Mouse (Mus musculus): ENCODE results near the gene Hemgn.

The Hemgn gene

GRCm38 (mm10) chr4:46417491-46417890, 4.2 kb upstream of the Hemgn start:
- in situ Hi-C loops (cut with MboI, MseI): no loop called here

- in situ Hi-C loops (cut with MboI, MseI): no loop called here
Measured at GRCm38 (mm10) chr4:46412113-46412512, 1.2 kb downstream of the Hemgn start.

DNA sequence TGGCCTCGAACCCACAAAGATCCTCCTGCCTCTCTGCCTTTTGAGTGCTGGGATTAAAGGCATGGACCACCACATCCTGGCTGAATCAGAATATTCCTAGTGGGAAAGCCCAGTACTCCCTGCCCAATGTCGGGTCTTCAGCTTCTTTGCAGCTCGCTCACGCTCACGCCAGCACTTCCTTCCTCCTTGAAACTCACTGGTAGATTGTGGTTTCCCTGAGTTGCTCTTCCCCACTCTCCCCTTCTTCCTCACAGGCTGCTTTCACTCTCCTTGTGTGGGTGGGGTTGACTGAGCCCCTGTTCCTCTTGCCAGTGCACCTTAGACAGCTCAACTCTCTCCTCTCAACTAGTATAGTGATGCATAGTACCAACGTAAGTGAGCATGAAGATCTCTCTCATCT, 1.8 kb downstream of the Hemgn start:
- in situ Hi-C loops (cut with MboI, MseI): no loop called here

DNA sequence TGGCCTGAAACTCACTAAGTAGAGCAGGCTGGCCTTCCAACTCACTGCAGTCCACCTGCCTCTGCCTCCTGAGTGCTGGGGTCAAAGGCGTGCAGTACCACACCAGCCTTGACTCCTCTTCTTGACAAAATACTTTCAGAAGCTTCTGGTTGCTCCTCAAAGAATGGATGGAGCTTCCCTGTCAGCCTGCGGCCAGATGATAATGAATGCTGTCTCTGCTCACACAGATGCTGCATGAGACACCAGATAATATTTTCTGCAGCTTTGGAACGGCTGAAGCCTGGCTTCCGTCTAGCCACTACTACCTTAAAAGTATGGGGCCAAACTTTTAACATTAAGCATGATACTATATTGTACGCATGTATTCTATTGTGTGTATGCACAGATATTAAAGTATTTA, 2.6 kb downstream of the Hemgn start:
- in situ Hi-C loops (cut with MboI, MseI): no loop called here

DNA sequence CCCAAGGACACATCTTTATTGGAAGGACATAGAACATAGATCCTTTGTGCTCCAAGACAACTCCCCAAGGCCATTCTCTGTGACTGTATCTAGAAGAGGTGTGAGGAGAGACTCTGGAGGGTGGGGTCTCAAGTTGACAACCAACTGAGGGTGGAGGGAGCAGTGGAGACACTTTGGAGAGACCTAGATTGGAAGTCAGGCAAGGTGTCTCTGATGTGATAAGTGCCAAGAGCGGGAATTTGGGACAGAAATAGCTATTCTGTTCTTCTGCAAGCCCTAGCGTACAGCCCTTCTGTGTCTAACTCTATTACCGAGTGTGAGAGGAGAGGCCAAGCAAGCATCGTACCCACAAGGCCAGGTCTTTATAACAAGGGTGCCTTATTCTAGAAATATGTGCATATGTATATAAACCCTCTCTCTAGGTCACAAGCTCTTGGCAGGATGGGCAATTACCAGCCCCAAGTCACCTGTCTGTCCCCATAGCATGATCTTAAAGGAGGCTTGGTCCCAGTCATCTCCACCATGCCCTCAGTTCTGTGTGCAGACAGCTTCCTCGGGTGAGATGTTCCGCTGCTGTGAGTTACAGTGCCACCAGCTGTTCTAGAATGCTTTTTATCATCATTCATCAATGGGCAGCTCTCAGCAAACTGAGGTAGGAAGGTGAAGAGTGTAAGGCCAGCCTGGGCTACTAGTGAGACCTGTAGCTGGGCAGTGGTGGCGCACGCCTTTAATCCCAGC, 6.2 kb downstream of the Hemgn start:
- in situ Hi-C loops (cut with MboI, MseI): no loop called here

GRCm38 (mm10) chr4:46404042-46404795, 9.1 kb downstream of the Hemgn start:
- in situ Hi-C loops (cut with MboI, MseI): no loop called here

GRCm38 (mm10) chr4:46398839-46399238, 14.5 kb downstream of the Hemgn start:
- in situ Hi-C loops (cut with MboI, MseI): no loop called here

DNA sequence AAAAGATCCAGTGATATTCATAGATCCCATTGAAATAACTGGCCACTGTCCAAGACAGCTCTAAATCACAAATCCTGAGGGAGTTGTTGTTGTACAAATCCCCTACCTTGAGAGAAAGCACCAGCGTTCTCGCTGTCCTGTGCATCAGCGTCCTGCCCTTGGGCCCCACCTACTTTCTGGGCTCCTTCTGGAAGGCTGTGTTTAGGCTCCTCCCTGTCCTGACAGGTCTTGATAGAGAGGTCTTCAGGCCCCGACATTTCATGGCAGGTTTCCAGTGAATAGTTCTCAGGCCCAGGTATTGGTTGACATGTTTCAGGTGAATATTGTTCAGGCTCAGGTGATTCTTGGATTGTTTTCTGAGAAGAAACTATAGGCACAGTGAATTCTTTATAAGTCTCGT, 17.6 kb downstream of the Hemgn start:
- in situ Hi-C loops (cut with MboI, MseI): no loop called here

DNA sequence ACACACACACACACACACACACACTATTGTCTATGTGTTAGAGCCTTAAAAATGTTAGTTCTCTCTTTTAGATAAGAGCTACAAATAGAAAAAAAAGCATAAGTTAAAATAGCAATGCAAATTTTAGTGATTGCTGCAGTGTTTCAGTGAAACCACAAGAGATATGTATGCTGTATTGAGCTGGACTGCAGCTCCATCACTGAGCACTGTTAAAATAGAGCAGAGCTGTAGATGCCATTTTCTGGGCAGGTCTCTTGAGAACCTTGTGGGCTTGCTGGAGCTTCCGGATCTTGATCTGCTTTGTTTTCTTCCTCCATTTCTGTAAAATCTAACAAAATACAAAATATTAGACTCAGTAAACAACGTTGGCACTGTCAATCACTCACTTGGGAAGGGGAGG, 18.9 kb downstream of the Hemgn start:
- in situ Hi-C loops (cut with MboI, MseI): no loop called here

DNA sequence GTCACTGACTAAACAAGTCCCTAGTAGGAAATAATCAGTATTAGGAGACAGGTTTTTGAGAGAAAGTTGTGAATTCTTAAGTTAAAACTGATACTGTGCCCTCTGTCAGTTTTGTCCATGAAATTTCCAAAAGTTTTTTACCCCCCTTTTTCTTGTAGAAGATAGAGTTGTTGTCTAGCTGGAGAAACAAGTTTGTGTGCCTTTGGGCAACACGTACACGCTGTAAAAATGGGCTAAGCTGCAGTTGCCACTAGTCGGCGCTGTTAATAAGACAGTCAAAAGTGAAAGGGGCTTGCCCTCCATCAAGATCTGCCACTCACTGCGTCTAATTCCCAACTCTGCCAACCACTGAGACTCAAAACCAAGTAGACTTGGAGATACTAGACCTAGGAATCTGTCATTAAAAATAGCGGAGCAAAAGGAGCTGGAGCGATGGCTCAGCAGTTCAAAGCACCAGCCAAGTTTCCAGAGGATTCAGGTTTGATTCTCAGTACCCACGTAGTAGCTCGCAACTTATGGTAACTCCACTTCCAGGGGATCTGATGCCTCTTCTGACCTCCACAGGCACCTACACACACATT, 22.8 kb downstream of the Hemgn start:
- in situ Hi-C loops (cut with MboI, MseI): no loop called here

DNA sequence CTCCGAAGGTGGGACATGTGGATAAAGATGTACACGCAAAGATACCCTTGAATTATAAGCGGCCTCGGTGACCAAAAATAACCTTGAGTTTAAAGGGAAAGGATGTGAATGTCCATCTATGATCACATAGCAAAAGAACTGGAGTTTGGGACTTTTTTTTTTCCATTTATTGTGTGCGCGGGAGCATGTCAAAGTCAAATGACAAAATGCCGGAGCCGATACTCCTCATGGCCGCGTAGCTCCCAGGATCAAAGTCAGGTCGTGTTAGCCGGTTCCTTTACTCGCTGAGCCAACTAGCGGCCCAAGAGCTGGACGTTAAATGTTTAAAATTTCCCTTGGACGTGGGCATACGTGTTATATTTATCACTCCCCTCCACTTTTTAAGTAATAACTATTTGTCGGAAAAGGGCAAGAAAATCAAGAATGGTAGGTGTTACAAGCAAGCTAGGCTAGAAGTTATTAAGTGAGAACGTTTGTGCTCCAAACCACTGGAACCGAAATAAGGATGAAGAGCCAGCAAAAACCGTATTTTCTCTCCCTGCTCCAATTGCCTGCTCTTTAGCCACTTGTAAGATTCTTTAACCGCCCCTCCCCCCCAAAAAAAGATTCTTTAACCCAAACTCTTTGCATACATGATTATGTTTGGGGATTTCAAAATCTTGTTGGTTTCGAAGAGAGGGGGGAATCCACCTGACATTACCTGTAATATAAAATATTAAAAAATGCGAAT, 23.5 kb downstream of the Hemgn start:
- in situ Hi-C loops (cut with MboI, MseI): no loop called here

- in situ Hi-C loops (cut with MboI, MseI): no loop called here
Measured at GRCm38 (mm10) chr4:46389013-46389611, 24.2 kb downstream of the Hemgn start, which contains the start of gene Trmo. TSS of gene Trmo (minus strand) at chr4:46389437.

DNA sequence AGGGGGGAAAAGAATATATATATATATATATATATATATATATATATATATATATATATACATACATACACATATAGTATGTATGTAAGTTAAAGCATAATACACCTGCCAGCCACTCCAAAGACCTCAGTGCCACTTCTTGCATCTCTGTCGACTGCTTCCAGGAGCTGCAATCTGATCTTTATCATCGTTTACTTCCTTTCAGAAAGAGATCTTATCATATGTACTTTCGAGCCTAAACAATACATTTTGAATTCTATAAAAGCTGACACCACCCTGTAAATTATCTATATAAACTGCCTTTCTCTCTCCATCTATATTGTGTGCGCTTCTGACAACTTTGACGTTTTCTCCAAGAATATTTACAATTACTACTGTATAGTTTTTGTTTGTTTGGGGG, 24.8 kb downstream of the Hemgn start:
- in situ Hi-C loops (cut with MboI, MseI): no loop called here

DNA sequence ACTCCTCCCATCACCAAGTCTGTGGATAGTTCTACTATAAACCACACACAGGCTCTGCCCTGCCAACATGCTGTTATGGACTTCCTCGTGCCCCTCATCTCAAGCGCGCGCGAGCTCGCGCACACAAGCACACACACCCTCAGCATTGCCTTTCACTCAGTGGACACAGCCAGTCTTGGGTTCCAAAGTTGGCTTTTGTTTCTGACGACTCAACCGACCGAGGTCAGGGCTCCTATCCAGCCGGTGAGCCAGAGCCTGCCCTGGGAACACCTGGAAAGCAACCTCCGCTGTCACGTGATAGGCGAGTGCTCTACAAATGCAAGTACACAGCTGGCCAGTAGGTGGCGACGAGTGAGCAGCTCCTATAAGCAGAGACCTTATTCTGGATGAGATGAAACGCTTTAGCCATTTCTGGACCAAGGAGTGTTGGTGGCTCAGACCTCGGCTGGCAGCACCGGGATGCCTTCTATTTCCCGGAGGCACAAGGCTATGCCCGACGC, 38.4 kb downstream of the Hemgn start:
- in situ Hi-C loops (cut with MboI, MseI): no loop called here

DNA sequence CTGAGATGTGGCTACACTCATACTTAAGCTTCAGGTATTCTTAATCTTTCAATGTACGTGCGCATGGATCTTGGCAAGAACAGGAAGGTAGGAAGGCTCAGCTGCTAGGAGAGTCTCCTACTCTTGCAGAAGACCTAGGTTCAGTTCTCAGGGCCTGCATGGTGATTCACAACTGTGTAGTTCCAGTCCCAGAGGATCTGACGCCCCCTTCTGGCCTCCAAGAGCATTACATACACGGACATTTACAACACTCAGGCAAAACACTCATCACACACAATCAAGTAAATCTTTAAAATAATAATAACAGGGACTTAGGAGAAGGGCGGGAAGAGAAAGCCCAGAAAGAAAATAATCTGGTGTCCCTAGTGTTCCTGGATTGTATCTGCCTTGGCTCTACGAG, 38.9 kb downstream of the Hemgn start:
- in situ Hi-C loops (cut with MboI, MseI): no loop called here

GRCm38 (mm10) chr4:46371030-46371429, 42.3 kb downstream of the Hemgn start:
- in situ Hi-C loops (cut with MboI, MseI): no loop called here

GRCm38 (mm10) chr4:46370406-46370805, 42.9 kb downstream of the Hemgn start:
- in situ Hi-C loops (cut with MboI, MseI): no loop called here

DNA sequence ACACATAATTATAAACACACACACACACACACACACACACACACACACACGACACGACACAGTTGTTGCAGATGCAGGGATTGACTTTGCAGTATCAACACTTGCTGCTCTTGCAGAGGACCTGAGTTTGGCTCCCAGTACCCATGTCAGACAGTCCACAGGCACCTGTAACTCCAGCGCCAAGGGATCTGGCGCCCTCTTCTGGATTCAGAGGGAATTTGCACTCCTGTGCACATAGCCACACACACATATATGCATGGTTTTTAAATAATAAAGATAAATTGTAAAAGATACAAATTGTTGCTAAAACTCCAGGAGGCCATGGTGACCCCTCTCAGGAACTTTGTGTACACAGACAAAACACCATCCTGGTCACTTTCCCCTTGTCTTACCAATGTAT, 44.2 kb downstream of the Hemgn start:
- in situ Hi-C loops (cut with MboI, MseI): loop anchor here (5.0 kb wide), 1 partner anchor 167 kb away; no protein-coding TSS in a partner anchor

- in situ Hi-C loops (cut with MboI, MseI): loop anchor here (5.0 kb wide), 1 partner anchor 165 kb away; no protein-coding TSS in a partner anchor
Measured at GRCm38 (mm10) chr4:46367487-46367959, 45.8 kb downstream of the Hemgn start.

GRCm38 (mm10) chr4:46364360-46364759, 48.9 kb downstream of the Hemgn start:
- in situ Hi-C loops (cut with MboI, MseI): no loop called here

DNA sequence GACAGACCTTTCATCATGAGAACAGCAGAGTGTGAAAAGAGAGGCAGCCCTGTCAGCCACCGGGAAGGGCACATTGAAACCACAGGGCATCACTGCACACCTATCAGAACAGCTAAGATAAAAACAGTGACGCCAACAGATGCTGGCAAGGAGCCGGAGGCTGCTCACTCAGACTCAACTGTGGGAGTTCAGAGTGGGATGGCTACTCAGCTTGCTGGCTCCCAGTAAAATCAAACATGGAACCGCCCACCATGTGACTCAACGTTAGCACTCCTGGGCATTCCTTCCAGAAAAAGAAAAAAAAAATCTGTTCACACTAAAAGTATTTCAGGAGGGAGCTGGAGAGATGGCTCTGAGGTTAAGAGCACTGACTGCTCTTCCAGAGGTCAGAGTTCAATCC, 52.0 kb downstream of the Hemgn start:
- in situ Hi-C loops (cut with MboI, MseI): no loop called here

Data from T-helper 2 cell (primary cell).